Mouse (Mus musculus) central nervous system, embryonic 11.5 days (tissue): ENCODE results near the gene BC028528. TPM values are rescaled to one million over a fixed set of nuclear protein-coding genes. Genes with fewer than 3 reads are reported as not detected.

ENCODE experiments used
- polyA plus RNA-seq: library from polyadenylated mRNA; depleted of rRNA; stranded (reverse); fragments of >200 nt; gene quantifications from 2 replicates; pipeline ENCODE4 v1.2.3, GENCODE M21; 2012; rRNA removed

BC028528 gene
- polyA plus RNA-seq, result 5.3 and 10.5 TPM in 2 replicates

DNA sequence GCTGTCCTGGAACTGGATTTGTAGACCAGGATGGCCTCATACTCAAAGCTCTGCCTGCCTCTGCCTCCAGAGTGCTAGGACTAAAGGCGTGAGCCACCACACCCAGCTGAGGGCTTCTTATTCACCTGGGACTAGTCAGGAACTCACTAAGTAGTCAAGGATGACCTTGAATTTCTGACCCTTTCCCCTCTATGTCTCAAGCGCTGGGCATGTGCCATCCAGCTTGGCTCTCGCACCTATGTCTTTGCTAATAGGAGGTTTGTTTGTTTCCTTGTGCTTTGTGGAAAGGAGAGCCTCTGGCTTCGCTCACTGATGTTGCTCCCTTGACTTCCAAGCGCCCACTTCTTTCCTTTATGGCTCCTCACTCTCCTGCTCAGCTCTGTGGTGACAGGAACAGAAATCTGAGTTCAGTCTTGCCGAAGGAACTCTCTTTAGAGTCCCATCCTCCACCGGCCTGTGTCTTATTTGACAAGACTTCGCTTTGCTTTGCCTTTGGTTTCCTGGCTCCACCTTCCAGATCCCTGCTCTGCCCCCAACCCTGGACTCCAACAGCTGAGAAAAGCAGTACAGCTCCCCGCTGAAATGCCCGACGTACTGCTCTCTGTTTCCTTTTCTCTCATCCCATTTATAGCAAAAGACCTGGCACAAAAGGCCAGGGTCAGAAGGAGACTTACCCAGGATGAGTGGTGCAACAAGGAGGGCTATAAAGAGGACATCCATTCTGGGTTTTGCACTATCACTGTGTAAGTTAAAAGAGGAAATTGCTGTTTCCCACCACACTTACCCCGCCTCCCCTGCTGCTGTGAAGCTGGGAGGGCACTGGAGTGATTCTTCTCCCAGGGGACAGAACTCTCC lies at the start of gene BC028528:
BC028528 (minus strand) TSS at position 795 of the 855 bp plus-strand sequence.

DNA sequence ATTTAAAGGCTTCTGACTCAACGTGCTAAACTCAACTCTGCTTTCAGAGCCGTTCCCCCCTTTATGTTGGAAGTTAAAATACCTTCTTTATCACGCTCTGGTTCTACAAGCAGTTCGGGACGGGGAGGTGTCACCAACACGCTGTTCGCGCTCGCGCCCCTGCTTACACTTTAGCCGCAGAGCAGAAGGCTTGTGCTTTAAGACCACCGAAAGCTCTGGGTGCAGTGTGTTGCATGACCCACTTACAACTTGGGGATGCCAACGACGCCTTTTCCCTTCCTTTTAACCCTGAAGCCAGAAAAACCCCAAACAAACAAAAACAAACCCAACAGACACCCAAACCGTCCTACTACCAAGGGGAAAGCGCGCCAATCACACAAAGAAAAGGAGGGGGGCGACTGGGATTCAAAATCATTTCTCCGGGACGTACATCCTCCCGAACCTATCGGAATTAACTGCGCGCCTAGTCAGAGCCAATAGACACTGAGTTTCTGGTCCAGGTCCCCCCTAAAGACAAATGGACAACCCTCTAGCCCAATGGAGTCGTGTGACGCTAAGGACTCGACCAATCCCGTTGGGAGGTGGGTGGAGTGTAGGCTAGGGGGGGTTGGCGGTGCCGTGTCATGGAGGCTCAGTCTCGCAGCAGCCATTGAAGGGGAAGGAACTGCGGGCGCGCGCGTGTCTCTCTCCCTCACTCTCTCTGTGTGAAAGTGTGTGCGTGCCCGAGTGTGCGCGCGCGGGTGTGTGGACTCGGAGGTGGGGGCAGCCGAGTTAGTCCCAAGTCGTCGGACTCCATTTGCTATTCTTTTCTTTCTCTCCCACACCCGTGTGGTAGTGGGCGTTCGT lies 37.1 kb upstream of the BC028528 start, which contains the start of gene Anp32e:
Anp32e (plus strand) TSS at position 589 of the 846 bp plus-strand sequence.

DNA sequence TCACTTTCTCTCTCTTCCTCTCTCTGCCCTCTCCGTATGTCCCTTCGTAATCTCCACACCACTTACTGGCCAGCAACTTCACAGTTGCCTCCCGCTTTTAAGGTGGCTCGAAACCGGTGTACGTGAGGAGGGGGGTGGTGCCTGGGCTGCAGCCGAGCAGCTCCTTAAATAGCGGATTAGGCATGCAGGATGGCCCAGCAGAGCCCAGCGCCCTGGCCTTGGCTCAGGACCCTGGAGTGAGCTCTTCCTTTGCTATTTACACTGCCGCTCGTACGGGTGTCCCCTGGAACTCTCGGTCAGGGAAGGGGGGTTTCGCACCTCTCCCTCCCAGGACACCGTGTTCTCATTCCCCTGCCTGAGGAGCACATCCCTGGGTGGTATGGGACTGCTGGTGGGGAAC lies 12.8 kb upstream of the BC028528 start, which contains the start of gene Car14:
Car14 (minus strand) TSS at position 124 of the 400 bp plus-strand sequence.

DNA sequence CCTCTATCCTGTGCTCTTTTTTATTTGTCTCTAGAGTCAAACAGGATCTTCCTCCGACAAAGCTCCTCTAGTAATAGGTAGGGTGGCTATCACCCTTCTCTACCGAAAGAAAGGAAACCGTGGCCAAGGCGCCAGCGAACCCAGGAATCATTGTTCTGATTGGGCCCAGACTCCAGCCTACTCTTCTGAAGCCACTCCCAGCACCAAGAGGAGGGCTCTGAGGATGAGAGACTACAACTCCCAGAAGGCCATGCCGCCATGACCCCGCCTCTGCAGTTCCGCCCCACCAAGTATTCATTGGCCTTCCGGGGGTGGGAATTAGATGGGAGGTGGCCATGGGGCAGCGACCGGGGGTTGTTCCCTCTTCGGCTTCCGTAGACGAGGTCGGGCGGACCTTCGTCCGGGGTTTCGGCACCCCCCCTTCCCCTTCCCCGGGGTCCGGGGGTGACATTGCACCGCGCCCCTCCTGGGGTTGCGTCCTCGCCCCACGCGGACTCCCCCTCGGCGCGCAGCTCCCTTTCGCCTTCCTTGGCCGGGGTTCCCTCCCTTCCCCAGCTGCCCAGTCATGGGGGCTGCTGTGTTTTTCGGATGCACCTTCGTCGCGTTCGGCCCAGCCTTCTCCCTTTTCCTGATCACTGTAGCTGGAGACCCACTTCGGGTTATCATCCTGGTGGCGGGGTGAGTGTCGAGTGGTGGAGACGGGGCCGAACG lies 2.0 kb upstream of the BC028528 start, which contains the start of gene Aph1a:
Aph1a (plus strand) TSS at position 364 of the 711 bp plus-strand sequence.

DNA sequence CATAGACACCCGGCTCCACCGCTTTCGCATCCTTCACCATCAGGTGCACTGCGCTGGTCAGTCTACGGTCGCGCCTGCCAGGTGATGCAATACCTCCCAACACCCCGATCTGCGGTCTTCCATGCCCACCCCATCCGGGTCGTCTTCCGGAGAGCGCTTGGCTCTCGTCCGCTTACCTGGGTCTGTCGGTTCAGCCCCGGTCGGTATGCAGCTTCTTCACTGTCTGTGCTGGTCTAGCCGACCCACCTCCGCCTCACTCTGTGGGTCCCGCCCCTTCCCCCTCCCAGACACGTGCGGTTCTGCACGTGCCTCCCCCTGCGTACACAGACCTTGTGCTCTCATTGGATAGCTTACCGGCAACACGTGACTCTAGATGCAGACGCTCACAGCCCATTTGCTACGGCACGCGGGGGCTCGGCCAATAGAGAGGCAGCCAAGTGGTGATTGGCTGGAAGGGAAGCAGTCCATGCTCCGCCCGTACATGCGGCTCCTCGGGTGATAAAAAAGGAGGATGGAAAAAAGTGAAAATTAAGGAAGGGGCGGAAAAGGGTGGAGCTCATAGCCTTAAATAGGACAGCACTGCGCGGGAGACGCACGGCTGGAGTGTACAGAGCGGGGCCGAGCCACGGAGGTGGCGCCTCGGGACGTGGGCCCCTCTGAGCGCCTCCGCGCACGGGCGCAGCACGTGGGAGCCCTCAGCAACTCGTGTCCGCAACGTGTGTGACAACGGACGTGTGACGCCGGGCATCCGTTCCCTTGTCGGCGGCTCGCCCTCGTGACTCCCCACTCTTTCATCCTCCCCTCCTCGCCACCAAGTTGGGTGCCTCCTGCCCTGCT lies 9.6 kb downstream of the BC028528 start, which contains the start of gene Ciart:
Ciart (minus strand) TSS at position 273 of the 837 bp plus-strand sequence.

DNA sequence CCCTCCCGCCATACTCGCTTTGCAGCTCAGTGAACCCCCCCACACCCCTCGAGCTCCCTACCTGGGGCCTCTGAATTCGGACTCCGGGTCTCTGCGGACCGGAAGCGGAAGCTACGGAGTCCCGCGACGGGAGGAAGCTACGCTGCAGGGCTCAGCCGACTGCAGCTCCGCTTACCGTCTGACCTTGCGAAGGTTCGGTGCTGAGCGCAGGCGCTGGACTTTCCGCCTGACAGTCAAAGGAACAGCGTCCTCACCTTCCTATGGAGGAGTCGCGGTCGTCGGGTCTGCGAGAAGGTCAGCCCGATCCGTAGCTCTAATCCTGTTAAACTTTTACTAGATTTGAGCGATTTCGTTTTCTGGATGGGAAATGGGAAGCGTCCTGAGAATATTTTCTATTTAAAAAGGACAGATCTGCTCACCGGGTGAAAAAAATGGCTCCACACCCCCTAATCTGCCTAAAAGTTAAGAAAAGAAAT lies 20.4 kb downstream of the BC028528 start, which contains the start of gene Mrps21:
Mrps21 (minus strand) TSS at position 128 of the 476 bp plus-strand sequence.

DNA sequence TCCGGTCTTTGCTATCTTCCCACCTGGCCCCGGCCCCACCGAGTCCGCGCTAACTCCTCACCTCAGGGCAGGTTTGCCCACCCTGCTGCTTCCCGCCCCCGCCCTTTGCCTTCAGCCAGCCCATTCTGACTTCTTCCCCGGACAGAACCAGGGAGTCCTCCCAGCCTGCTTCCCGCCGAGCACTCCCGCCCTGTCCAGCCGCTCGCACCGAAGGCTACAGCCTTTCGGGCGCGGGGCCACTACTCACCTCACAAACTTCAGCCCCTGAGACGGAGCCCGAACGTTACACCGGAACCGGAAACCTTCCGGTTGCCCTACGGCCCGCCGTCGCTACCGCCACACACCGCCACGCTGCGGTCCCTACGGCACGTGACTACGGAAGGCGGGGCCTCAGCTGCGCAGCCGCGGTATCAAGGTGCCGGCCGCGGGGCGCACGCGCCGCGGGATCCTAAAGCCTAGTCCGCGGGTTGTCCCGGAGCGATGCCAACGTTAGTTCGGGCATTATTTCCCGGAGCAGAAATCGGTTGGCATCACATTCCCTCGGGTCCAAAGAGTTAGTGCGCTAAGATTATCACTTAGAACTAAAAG lies 36.2 kb downstream of the BC028528 start, which contains the start of gene Prpf3:
Prpf3 (minus strand) TSS at position 384 of the 588 bp plus-strand sequence.

Other genes with a start within 250 kb of the BC028528 start
- gene Mcl1, start 233.2 kb downstream of the BC028528 start, polyA plus RNA-seq, result 73.5 and 157 TPM in 2 replicates
- gene Adamtsl4, start 204.1 kb downstream of the BC028528 start, polyA plus RNA-seq, result 0.30 and 0.42 TPM in 2 replicates
- 18.1 and 22.0 TPM in 2 replicates for gene Ecm1, start 152.4 kb downstream of the BC028528 start, polyA plus RNA-seq
- 40.4 and 53.3 TPM in 2 replicates for gene Tars2, start 131.8 kb downstream of the BC028528 start, polyA plus RNA-seq
- 23.3 and 36.7 TPM in 2 replicates for gene Rprd2, start 73.1 kb downstream of the BC028528 start, polyA plus RNA-seq
- 60.1 and 81.7 TPM in 2 replicates for gene Prpf3, start 36.1 kb downstream of the BC028528 start, polyA plus RNA-seq
- gene Mrps21, start 20.5 kb downstream of the BC028528 start, polyA plus RNA-seq, result 207 and 387 TPM in 2 replicates
- gene Ciart, start 9.8 kb downstream of the BC028528 start, polyA plus RNA-seq, result 3.5 and 4.8 TPM in 2 replicates
- gene Aph1a, start 2.0 kb upstream of the BC028528 start, polyA plus RNA-seq, result 59.1 and 83.9 TPM in 2 replicates
- 24.4 and 30.8 TPM in 2 replicates for gene Car14, start 12.7 kb upstream of the BC028528 start, polyA plus RNA-seq
- gene Anp32e, start 37.2 kb upstream of the BC028528 start, polyA plus RNA-seq, result 364 and 2,355 TPM in 2 replicates
- 187 and 193 TPM in 2 replicates for gene Plekho1, start 104.0 kb upstream of the BC028528 start, polyA plus RNA-seq
- 18.4 and 30.4 TPM in 2 replicates for gene Vps45, start 166.5 kb upstream of the BC028528 start, polyA plus RNA-seq
- gene Otud7b, start 212.5 kb upstream of the BC028528 start, polyA plus RNA-seq, result 14.9 and 18.9 TPM in 2 replicates